Mouse (Mus musculus): ENCODE results near the gene Cox14. TPM values are rescaled to one million over a fixed set of nuclear protein-coding genes. Genes with fewer than 3 reads are reported as not detected.

Cox14 gene
- polyA plus RNA-seq, 1 experiment from 2014 or later: 140 TPM

DNA sequence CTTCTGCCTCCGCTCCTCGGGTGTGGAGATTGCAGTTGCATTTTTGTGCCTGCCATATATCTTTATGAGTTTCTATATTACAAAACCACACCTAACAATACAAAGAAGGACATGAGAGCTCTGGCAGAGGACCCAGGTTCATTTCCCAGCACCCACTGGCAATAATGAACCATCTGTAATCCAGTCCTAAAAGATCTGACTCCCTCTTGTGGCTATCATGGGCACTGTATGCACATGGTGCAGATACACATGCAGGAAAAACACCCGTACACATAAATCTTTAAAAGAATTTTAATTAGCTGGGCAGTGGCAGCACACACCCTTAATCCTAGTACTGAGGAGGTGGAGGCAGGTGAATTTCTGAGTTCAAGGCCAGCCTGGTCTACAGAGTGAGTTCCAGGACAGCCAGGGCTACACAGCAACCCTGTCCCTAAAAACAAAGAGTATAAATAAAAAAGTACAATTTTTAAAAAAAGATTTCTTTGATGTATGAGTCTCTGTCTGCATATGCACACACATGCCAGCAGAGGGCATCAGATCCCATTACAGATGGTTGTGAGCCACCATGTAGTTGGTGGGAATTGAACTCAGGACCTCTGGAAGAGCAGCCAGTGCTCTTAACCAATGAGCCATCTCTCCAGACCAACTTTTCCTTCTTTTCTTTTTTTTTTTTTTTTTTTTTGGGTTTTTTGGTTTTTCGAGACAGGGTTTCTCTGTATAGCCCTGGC lies 3.8 kb downstream of the Cox14 start:
- H3K4me2 ChIP-seq: no peak overlapping the region
- H3K36me3 ChIP-seq (ENCODE audit: control insufficient read depth, insufficient read depth, low read length): peaks cover 14% of the 10 kb centered on the region
- H3K4me3 ChIP-seq (ENCODE audit: low read depth, low read length): no peak overlapping the region
- H3K9me3 ChIP-seq (ENCODE audit: control insufficient read depth, low read length): no peaks in the 10 kb centered on the region; the same call in 1 of the 2 replicates
- no peaks in the 10 kb centered on the region for H3K27me3 ChIP-seq (ENCODE audit: control insufficient read depth, insufficient read depth, low read length)
- H3K4me1 ChIP-seq (ENCODE audit: control insufficient read depth, insufficient read depth, low read length): peaks cover 13% of the 10 kb centered on the region
- 93% methylated on average over 3 of the region's 4 CpGs for WGBS
- DNase-seq (ENCODE audit: low spot score, missing footprints) (peak; percentile 53), ATAC-seq (ENCODE audit: low FRiP score) (no peak)
- H3K9ac ChIP-seq (ENCODE audit: low read length): no peak overlapping the region
- H3K27ac ChIP-seq (ENCODE audit: low read depth, low read length): no peak overlapping the region

- H3K9ac ChIP-seq (ENCODE audit: low read length): no peak overlapping the region
- H3K27me3 ChIP-seq (ENCODE audit: control insufficient read depth, insufficient read depth, low read length): no peaks in the 10 kb centered on the region
- no peaks in the 10 kb centered on the region; the same call in 1 of the 2 replicates for H3K9me3 ChIP-seq (ENCODE audit: control insufficient read depth, low read length)
- H3K4me3 ChIP-seq (ENCODE audit: low read depth, low read length): no peak overlapping the region
- H3K4me2 ChIP-seq: no peak overlapping the region
- DNase-seq (ENCODE audit: low spot score, missing footprints) (no peak), ATAC-seq (ENCODE audit: low FRiP score) (no peak)
- peaks cover 17% of the 10 kb centered on the region for H3K36me3 ChIP-seq (ENCODE audit: control insufficient read depth, insufficient read depth, low read length)
- no peak overlapping the region for H3K27ac ChIP-seq (ENCODE audit: low read depth, low read length)
- H3K4me1 ChIP-seq (ENCODE audit: control insufficient read depth, insufficient read depth, low read length): peaks cover 6% of the 10 kb centered on the region
- 97% methylated on average over 2 of the region's 2 CpGs for WGBS
Observed at GRCm38 (mm10) chr15:99731167-99731566, 5.7 kb downstream of the Cox14 start.

GRCm38 (mm10) chr15:99731678-99732077 lies 6.3 kb downstream of the Cox14 start:
- 87% methylated on average over 3 of the region's 3 CpGs for WGBS
- H3K4me1 ChIP-seq (ENCODE audit: control insufficient read depth, insufficient read depth, low read length): peaks cover under 1% of the 10 kb centered on the region
- no peak overlapping the region for H3K9ac ChIP-seq (ENCODE audit: low read length)
- ATAC-seq (ENCODE audit: low FRiP score): no peak
- peak; percentile 67 for DNase-seq (ENCODE audit: low spot score, missing footprints)
- H3K9me3 ChIP-seq (ENCODE audit: control insufficient read depth, low read length): no peaks in the 10 kb centered on the region; the same call in 1 of the 2 replicates
- no peak overlapping the region for H3K4me3 ChIP-seq (ENCODE audit: low read depth, low read length)
- H3K36me3 ChIP-seq (ENCODE audit: control insufficient read depth, insufficient read depth, low read length): peaks cover 18% of the 10 kb centered on the region
- no peaks in the 10 kb centered on the region for H3K27me3 ChIP-seq (ENCODE audit: control insufficient read depth, insufficient read depth, low read length)
- H3K27ac ChIP-seq (ENCODE audit: low read depth, low read length): no peak overlapping the region
- no peak overlapping the region for H3K4me2 ChIP-seq

DNA sequence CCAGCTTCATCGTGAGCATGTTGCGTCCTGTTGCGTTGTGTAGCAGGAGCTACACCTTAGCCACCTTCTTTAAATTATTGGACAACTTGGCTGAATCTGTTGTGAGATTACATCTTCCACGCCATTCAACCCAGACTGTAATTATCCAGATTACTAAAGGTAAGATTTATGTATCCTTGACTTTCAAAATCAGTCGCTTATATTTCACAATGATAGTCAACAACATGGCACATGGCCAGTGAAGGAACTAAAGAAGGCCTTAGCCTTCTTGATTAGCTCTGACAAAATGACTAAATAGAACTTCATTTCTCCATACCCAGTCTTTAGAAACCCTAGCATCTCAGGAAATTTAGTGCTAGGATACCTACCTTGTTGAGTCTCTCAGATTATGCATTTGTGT lies 7.8 kb downstream of the Cox14 start:
- no peaks in the 10 kb centered on the region for H3K4me1 ChIP-seq (ENCODE audit: control insufficient read depth, insufficient read depth, low read length)
- WGBS: 97% methylated on average over 5 of the region's 5 CpGs
- ATAC-seq (ENCODE audit: low FRiP score) (no peak), DNase-seq (ENCODE audit: low spot score, missing footprints) (no peak)
- H3K9me3 ChIP-seq (ENCODE audit: control insufficient read depth, low read length): no peaks in the 10 kb centered on the region; the same call in 1 of the 2 replicates
- no peak overlapping the region for H3K9ac ChIP-seq (ENCODE audit: low read length)
- peaks cover 15% of the 10 kb centered on the region for H3K36me3 ChIP-seq (ENCODE audit: control insufficient read depth, insufficient read depth, low read length)
- no peak overlapping the region for H3K4me2 ChIP-seq
- no peak overlapping the region for H3K4me3 ChIP-seq (ENCODE audit: low read depth, low read length)
- no peak overlapping the region for H3K27ac ChIP-seq (ENCODE audit: low read depth, low read length)
- no peaks in the 10 kb centered on the region for H3K27me3 ChIP-seq (ENCODE audit: control insufficient read depth, insufficient read depth, low read length)

- H3K4me3 ChIP-seq (ENCODE audit: low read depth, low read length): no peak overlapping the region
- no peak overlapping the region for H3K4me2 ChIP-seq
- ATAC-seq (ENCODE audit: low FRiP score): no peak
- DNase-seq (ENCODE audit: low spot score, missing footprints): no peak
- H3K4me1 ChIP-seq (ENCODE audit: control insufficient read depth, insufficient read depth, low read length): no peaks in the 10 kb centered on the region
- 85% methylated on average over 2 of the region's 2 CpGs for WGBS
- H3K27ac ChIP-seq (ENCODE audit: low read depth, low read length): no peak overlapping the region
- no peaks in the 10 kb centered on the region for H3K27me3 ChIP-seq (ENCODE audit: control insufficient read depth, insufficient read depth, low read length)
- no peak overlapping the region for H3K9ac ChIP-seq (ENCODE audit: low read length)
- H3K36me3 ChIP-seq (ENCODE audit: control insufficient read depth, insufficient read depth, low read length): peaks cover 11% of the 10 kb centered on the region; the same call in 1 of the 2 replicates
- no peaks in the 10 kb centered on the region for H3K9me3 ChIP-seq (ENCODE audit: control insufficient read depth, low read length)
Observed at GRCm38 (mm10) chr15:99735631-99736030, 10.2 kb downstream of the Cox14 start.

- H3K27me3 ChIP-seq (ENCODE audit: control insufficient read depth, insufficient read depth, low read length): no peaks in the 10 kb centered on the region
- WGBS: 90% methylated on average over 11 of the region's 11 CpGs
- DNase-seq (ENCODE audit: low spot score, missing footprints): peak; percentile 44
- H3K4me2 ChIP-seq: no peak overlapping the region
- peaks cover 11% of the 10 kb centered on the region; the same call in 1 of the 2 replicates for H3K36me3 ChIP-seq (ENCODE audit: control insufficient read depth, insufficient read depth, low read length)
- ATAC-seq (ENCODE audit: low FRiP score): no peak
- no peak overlapping the region for H3K4me3 ChIP-seq (ENCODE audit: low read depth, low read length)
- H3K4me1 ChIP-seq (ENCODE audit: control insufficient read depth, insufficient read depth, low read length): no peaks in the 10 kb centered on the region
- H3K9ac ChIP-seq (ENCODE audit: low read length): no peak overlapping the region
- no peak overlapping the region for H3K27ac ChIP-seq (ENCODE audit: low read depth, low read length)
- H3K9me3 ChIP-seq (ENCODE audit: control insufficient read depth, low read length): no peaks in the 10 kb centered on the region
Observed at GRCm38 (mm10) chr15:99736675-99737074, 11.3 kb downstream of the Cox14 start.

DNA sequence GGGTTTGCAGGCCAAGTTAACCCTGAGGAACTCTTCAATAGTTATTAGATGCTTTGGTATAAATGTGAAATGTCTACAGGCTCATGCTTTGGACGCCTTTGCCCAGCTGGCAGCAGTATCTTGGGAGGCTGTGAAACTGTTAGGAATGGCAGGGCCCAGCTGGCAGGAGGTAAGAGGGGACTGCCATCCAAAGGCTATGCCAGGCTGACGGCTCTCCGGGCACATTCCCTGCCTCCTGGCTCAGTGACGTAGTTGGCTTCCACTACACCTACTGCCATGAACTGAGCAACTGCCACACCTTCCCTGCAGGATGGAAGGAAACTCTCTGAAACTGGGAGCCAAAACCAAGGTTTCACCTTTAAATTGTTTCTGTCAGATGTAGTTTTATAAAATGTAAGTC lies 14.8 kb downstream of the Cox14 start:
- no peak overlapping the region for H3K9ac ChIP-seq (ENCODE audit: low read length)
- ATAC-seq (ENCODE audit: low FRiP score) (no peak), DNase-seq (ENCODE audit: low spot score, missing footprints) (peak; percentile 66)
- no peak overlapping the region for H3K4me3 ChIP-seq (ENCODE audit: low read depth, low read length)
- H3K27ac ChIP-seq (ENCODE audit: low read depth, low read length): no peak overlapping the region
- WGBS: 96% methylated on average over 4 of the region's 4 CpGs
- H3K4me1 ChIP-seq (ENCODE audit: control insufficient read depth, insufficient read depth, low read length): no peaks in the 10 kb centered on the region
- H3K27me3 ChIP-seq (ENCODE audit: control insufficient read depth, insufficient read depth, low read length): no peaks in the 10 kb centered on the region
- H3K4me2 ChIP-seq: no peak overlapping the region
- no peaks in the 10 kb centered on the region for H3K9me3 ChIP-seq (ENCODE audit: control insufficient read depth, low read length)
- H3K36me3 ChIP-seq (ENCODE audit: control insufficient read depth, insufficient read depth, low read length): peaks cover 11% of the 10 kb centered on the region; the same call in 1 of the 2 replicates

DNA sequence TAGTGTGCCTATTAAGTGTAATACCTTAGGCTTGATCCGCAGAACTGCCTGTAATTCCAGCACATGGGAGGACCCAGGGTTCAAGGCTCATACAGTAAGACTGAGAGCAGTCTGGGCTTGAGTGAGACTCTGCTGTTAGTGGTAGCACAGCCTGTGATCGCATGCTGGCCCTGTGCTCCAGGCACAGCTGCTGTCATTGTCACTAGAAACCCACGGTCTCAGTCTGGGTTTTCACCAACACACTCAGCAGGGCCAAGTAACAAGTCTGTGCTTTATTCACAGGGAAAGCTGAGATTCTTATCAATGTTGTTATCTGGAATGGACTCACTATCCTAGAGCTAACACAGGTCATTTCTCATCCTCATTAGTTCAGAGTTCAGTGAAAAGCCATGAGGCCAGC lies 28.8 kb downstream of the Cox14 start:
- Histone ChIP-seq H3K4me3 (ENCODE audit: low read depth, low read length) (no peak overlapping the region), H3K9me3 (ENCODE audit: control insufficient read depth, low read length) (no peaks in the 10 kb centered on the region), H3K4me1 (ENCODE audit: control insufficient read depth, insufficient read depth, low read length) (no peaks in the 10 kb centered on the region), H3K36me3 (ENCODE audit: control insufficient read depth, insufficient read depth, low read length) (no peaks in the 10 kb centered on the region), H3K27me3 (ENCODE audit: control insufficient read depth, insufficient read depth, low read length) (no peaks in the 10 kb centered on the region), H3K4me2 (no peak overlapping the region), H3K27ac (ENCODE audit: low read depth, low read length) (no peak overlapping the region), H3K9ac (ENCODE audit: low read length) (no peak overlapping the region)
- ATAC-seq (ENCODE audit: low FRiP score) (no peak), DNase-seq (ENCODE audit: low spot score, missing footprints) (no peak)
- 87% methylated on average over 3 of the region's 3 CpGs for WGBS

DNA sequence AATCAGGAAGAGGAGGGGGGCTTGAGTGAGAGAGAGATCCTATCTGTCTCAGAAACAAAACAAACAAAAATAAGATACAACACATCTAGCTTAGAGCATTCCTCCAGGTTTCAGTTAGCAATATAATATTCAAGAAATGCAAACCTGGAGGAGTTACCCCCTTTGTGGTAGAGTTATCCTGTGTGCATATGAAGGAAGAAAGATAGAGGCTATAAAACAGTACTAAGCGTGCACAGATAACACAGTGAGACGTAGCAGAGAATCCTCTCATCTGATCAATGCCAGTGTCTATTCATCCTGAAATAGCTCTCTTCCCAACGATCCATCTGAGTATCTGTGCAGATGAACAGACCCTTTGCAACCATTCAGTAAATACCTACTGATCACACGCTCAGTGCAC lies 42.0 kb downstream of the Cox14 start:
- Histone ChIP-seq H3K4me2 (no peak overlapping the region), H3K27me3 (ENCODE audit: control insufficient read depth, insufficient read depth, low read length) (no peaks in the 10 kb centered on the region)
- WGBS: 93% methylated on average over 4 of the region's 4 CpGs

More for the DNA sequence above, 42.0 kb downstream of the Cox14 start:
- no peak for DNase-seq (ENCODE audit: low spot score, missing footprints)
- no peaks in the 10 kb centered on the region for H3K9me3 ChIP-seq (ENCODE audit: control insufficient read depth, low read length)
- ATAC-seq (ENCODE audit: low FRiP score): no peak
- H3K36me3 ChIP-seq (ENCODE audit: control insufficient read depth, insufficient read depth, low read length): no peaks in the 10 kb centered on the region
- H3K4me3 ChIP-seq (ENCODE audit: low read depth, low read length): no peak overlapping the region
- H3K4me1 ChIP-seq (ENCODE audit: control insufficient read depth, insufficient read depth, low read length): peaks cover 6% of the 10 kb centered on the region; the same call in 1 of the 2 replicates
- H3K9ac ChIP-seq (ENCODE audit: low read length): no peak overlapping the region
- no peak overlapping the region for H3K27ac ChIP-seq (ENCODE audit: low read depth, low read length)
